Mouse (Mus musculus) urinary bladder, postnatal 4 days (tissue): ENCODE results near the gene Mknk1.

Experiments used
- DNase-seq, 2 experiments: peaks; one replicate each; pipeline ENCODE4 v3.0.0; 2021 to 2022; ENCODE audit warnings: low spot score in 2 of 2

Mknk1 gene

GRCm38 (mm10) chr4:115890553-115890952, 51.6 kb downstream of the Mknk1 start, which contains the start of gene 6430628N08Rik:
TSS of gene 6430628N08Rik (plus strand) at chr4:115890665.
- DNase-seq = no peak

- DNase-seq = no peak
Observed at GRCm38 (mm10) chr4:115894281-115894680, 55.3 kb downstream of the Mknk1 start.

GRCm38 (mm10) chr4:115897901-115898631, 59.1 kb downstream of the Mknk1 start:
- DNase-seq = no peak

- peak; percentile 52 to 84 for DNase-seq
Observed at GRCm38 (mm10) chr4:115902816-115903215, 63.8 kb downstream of the Mknk1 start.

- no peak for DNase-seq
Observed at GRCm38 (mm10) chr4:115904375-115904774, 65.4 kb downstream of the Mknk1 start.

- DNase-seq = no peak
Observed at GRCm38 (mm10) chr4:115905701-115906100, 66.7 kb downstream of the Mknk1 start.

- DNase-seq = no peak
Observed at GRCm38 (mm10) chr4:115906791-115907190, 67.8 kb downstream of the Mknk1 start.

- no peak for DNase-seq
Observed at GRCm38 (mm10) chr4:115907994-115908393, 69.0 kb downstream of the Mknk1 start.

GRCm38 (mm10) chr4:115908641-115909040, 69.6 kb downstream of the Mknk1 start:
- no peak for DNase-seq

GRCm38 (mm10) chr4:115911586-115911985, 72.6 kb downstream of the Mknk1 start:
- no peak for DNase-seq

- no peak for DNase-seq
Observed at GRCm38 (mm10) chr4:115919911-115920310, 80.9 kb downstream of the Mknk1 start.

- no peak for DNase-seq
Observed at GRCm38 (mm10) chr4:115922688-115923087, 83.7 kb downstream of the Mknk1 start.

- DNase-seq = no peak
Observed at GRCm38 (mm10) chr4:115923262-115923880, 84.4 kb downstream of the Mknk1 start.

GRCm38 (mm10) chr4:115927637-115928036, 88.6 kb downstream of the Mknk1 start:
- no peak for DNase-seq
